Mouse (Mus musculus) kidney, postnatal 25 days (tissue): ENCODE measurements around the gene Phlpp1.

Experiments
- DNase-seq, 2 experiments: peaks; one replicate each; pipeline ENCODE4 v3.0.0; 2021; ENCODE audit warnings: mixed read lengths in 2 of 2

The Phlpp1 gene

DNA sequence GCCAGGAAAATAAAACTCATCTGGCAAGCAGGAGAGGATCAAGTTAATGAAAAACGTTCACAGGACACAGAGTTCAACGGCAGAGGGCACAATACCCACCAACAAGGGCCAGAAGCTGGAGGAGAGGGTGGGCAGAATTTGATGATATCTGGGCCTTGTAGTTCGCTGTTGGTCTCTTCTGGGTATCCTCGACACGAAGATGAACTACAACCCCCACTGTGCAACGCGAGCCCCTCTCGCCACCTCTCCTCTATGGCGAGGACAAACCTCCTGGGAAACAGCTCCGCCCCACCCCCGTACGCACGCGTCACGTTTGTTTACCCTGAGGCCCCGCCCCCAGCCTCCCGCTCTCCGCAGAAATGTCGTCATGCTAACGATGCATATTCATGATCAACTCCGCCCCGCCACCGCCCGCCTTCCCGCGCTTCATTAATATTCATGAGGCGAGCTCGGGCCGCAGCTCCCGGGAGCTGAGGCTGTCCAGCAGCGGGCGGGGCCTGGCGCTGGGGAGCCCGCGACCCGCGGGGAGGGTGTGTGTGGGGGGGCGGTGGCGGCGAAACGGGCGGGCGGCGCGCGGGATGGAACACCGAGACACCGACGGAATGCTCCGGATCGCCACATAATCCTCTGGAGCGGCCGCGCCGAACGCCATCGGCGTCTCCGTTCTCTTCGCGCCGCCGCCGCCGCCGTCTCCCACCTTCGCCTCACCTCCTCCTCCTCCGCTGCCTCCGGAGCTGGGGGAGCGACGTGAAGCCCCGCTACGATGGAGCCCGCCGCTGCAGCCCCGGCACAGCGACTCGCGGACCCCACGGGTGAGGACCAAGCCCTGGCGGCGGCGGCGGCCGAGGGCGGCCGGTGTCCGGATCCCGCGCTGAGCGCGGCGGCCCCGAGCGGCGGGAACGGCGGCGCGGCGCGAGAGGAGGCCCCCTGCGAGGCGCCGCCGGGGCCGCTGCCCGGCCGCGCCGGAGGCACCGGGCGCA lies at the start of gene Phlpp1:
TSS of gene Phlpp1 (plus strand) at position 512 of the 980 bp plus-strand sequence.
- peak; percentile 100 for DNase-seq

DNA sequence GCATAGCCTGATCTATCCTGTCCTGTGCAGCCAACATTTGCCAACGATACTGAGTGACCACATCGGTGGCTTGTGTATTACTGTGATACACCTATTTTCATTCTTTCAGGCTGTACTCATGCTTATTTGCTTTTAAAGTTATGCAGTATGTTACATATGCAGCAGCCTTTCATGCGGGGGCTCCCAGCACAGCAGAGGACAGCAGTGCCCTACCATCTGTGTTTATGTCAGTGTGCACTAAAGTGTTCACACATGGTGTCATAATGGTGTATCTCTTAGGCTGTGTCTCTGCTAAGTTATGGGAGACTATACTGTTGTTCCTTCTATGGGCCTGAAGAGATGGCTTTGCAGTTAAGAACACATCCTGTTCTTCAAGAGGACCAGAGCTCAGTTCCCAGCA lies 45.0 kb upstream of the Phlpp1 start:
- DNase-seq = no peak

DNA sequence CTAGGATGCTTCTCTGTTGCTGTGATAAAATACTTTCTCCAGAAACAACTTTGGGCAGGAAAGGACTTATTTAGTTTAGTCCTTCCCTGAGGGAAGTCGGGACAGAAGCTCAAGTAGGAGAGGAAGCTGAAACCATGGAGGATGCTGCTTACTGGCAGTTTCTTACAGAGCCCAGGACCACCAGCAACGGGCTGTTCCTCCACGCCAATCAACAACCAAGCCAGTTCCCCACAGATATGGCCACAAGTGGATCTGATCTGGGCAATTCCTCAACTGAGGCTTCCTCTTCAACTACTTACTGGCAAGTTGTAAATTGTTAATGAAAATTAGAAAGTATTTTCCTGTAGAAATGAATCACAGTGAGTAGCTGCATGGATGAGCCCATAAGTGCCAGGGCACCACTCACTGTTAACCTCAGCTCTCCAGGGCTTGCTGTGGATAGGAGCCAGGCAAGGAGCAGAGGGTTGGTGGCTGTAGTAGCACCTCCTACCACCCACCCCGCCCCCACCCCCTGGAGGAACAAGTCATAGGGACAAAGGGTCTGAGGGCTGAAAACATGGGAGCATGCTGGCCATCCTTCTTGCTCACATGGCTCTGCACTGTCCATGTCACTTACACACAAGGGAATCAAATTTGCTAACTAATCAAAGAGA lies 39.7 kb upstream of the Phlpp1 start:
- no peak for DNase-seq

DNA sequence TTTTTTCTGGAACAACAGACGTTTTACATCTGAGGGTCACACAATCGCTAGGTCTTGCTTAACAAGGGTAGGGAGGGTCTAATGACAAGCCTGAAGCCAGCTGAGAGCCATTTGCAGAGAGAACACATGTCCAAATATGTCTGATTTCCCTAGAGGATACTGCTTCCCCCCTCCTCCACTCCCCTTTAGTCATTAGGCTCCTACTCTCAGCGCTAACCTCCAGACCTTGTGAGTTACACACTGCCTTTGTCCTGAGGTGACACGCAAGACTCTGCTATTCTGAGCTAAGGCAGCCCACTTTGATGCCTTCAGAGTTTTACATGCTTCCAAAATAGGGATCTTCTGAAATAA lies 39.2 kb upstream of the Phlpp1 start:
- DNase-seq = no peak

DNA sequence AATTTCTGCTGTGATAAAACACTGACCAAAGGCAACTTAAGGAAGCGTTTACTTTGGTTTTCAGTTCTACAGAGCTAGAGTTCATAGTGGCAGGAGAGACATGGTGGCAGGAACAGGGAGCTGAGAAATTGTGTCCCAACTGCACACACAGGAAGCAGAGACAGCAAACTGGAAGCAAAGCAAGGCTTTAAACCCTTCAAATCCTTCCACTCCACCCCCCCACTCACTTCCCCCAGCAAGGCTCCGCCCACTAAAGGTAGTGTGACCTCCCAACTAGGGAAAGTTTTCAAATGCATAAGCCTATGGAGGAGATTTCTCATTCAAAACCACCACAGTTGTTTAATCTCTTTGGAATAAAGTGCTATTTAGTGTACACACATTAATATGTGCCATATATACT lies 32.9 kb upstream of the Phlpp1 start:
- DNase-seq = no peak

DNA sequence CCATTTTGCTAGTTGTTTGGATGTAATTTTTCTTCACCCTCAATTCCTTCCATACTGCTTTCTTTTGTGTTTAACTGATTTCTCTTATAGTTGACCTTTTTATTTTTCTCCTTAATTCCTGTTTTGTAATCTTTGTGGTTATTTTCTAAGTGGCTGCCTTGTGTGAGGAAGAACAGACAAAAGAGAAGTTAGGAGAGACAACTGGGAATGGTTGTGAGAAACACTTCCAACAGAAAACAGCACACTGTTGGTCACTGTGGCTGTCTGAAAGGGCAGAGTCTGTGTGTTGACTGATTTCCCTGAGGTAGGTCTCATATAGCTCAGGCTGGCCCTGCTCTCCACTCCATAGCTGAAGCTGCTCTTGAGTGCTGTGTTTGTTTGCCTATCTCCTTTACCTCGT lies 32.4 kb upstream of the Phlpp1 start:
- no peak for DNase-seq

DNA sequence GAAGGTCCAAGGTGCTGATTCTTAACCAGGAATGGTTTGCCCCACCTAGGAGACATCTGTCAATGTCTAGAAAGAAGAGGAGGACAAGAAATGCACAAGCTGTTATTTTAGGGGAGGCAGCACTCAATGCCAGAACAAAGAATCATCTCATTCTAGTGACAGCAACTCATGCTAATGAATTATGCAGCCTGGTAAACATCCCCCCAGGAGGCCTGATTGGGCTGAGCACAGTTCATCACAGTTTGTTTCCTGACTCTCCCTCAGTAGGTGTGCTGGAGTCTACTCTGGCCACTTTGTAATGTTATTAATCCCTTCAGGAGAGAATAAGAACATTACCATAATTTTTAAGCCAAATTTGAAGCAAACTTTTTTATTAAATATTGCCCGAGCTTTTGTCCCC lies 29.5 kb upstream of the Phlpp1 start:
- DNase-seq = no peak

DNA sequence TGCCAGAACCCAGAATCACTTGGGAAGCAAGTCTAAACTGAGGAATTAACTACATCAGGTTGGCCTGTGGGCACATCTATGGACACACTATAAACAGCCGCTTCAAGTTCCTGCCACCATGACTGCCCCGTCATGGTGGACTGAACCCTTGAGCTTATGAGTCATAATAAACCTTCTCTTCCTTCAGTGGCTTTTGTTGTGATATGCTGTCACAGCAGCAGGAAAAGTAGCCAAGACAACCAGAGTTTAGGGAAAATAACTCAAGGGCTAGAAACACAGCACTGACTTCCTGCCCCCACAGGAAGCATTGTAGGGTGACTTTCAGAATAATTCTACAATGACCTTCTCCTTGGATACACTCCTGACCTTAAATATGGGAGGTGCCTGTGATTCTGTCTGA lies 27.0 kb upstream of the Phlpp1 start:
- no peak for DNase-seq

DNA sequence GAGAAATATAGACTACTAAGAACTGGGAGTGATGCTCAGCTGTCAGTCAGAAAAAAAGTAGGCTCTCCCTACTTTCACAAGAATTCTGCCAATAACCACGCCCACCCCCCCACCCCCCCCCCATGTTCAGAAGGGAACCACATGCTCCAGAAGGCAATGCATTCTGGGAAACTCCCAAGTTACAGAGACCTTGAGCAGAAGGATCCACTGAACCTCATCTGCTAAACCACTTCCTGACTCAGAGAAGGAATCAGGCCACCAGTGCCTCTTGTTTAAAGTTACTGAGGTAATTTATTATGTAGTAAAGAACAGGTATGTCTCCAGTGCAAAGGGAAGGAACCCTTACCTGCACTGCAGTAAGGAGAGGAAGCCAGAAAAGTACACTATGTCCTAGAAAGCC lies 26.5 kb upstream of the Phlpp1 start:
- DNase-seq = no peak

DNA sequence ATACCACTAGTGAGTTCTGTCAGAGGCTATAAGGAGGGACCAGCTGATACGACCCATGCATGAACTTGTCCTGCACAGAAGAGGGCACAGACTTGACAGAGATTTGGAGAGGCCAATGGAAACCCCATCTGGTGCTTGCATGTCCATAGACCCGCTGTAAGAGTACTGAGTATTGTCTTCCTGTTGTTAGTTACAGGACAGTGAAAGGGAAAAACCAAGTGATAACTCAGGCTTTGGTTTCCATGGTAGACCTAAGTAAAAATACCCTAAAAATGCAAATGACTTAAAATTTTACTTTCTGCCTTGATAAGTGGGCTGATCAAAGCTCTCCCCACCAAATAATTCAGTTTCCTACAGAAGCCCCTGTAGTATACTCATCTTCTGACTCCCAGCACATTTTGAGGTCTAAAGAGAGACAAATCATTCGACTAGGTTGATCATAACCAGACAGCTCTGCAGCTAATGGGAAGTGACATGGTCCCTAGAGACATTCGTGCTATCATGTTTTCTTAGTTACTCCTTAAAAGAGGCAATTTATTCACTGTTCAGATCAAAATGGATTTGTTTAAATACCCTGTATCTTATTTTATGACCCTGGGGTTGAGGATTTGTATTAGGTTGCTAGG lies 25.9 kb upstream of the Phlpp1 start:
- no peak for DNase-seq

DNA sequence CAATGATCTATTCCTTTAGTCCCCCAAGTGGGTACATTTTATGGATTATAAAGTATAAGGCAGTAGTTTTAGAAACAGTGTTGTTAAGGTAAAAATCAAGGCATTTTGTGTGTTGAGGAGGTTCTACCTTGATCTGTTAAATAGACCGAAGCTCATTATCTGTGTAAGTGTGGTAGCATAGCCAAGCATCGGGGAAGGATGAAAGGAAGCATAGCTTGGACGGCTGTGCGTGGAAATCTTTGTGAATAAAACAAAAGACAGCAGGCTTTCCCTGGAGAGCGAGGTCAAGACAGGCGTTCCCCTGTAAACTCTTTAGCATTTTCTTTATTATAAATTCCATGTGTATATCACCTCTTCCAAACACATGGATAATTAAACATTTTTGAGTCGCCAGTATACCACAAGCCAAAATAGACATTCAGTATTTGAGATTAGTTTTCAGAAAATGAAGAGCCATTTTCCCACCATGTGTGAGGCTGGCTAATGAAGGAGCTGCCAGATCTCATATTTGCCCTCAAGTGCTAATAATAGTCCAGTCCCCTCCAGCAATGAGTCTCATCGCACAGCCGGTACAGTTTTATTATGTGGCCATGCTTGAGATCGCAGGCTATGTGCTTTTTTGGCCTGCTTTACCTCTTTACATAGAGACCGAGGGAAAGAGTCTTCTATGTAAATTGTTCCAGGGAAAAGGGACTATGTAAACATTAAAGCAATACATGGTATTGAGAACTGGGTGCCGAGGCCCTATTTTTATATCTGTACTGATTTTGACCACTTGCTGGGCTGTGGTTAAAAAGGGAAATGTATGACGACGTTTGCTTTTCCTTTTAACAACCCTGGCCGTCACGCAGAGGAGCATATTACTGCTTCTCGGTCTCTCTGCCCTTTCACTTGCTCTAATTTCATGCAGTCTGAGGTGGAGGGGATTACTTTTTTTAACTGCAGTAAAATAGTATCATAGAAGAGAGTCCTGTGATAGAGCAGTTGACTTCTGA lies 22.9 kb upstream of the Phlpp1 start:
- no peak for DNase-seq

DNA sequence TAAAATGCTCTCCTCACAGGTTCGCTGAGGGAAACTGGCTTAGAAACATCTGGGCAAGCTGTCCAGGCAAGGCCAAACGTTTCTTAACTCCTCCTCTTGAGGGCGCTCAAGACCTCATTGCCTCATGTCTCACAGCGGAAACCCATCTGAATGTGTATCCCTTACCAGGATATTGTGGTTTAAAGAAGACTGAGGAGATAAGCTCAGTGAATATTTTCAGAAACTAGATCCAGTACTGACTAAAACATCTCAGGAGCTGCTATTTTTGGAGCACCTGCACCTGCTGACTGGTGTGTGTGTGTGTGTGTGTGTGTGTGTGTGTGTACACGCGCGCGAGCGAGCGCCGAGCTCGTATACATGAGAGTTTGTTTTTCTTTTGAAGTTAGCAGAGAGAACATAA lies 19.7 kb upstream of the Phlpp1 start:
- DNase-seq = peak; percentile 43 to 53

DNA sequence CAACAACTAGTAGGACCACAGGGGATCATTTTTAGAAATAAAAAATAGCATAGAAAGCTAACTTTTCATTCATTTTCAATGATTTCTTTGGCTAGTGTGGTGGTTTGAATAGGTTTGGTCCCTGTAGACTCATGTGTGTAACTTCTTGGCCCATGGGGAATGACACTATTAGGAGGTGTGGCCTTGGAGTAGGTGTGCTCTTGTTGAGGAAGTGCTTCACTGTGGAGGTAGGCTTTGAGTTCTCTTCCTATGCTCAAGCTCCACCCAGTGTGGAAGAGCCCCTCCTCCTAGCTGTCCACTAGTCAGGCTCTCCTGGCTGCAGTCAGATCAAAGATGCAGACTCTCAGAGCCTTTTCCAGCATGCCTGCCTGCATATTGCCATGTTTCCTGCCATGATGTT lies 18.8 kb upstream of the Phlpp1 start:
- no peak for DNase-seq

DNA sequence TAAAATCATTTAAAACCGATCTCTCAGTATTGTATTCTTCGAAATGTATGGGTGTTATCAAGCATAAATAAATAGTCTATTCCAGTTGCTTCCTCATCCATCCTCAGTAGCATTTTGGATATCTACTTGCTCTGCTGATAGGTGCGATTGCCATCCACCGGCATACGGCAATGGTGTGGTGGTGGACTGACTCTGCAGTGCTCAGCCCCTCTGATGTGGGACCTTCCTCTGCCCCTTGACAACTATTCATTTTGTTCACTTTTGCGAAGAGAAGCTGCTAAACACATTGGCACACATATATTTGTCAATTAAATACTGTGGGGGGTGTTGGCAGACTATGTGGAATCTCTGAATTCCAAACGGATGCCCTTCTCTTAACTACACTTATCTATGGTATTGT lies 17.0 kb upstream of the Phlpp1 start:
- no peak for DNase-seq

DNA sequence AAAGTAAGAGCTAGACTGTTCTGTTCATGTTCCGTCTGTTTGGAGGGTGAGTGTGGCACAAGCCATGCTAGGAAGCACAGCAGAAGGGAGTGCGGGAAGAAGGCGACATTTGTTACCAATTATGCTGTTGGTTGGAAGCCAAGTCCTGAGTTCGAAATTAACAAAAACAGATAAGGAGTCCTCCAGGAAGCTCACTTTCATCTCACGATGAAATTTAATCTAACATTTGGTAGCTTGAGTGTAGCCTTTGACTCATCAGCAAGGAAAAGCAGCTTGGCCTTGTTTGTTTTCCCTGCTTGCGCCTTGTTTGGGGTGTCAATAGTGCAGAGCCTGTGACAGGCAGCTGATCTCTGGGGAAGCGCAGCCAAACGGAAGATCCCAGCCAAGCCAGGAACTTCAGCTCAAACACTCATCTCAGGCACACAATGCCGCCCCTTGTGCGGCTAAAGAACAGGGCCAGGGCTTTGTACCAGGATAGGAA lies 16.4 kb upstream of the Phlpp1 start:
- DNase-seq = peak; percentile 17 to 44

DNA sequence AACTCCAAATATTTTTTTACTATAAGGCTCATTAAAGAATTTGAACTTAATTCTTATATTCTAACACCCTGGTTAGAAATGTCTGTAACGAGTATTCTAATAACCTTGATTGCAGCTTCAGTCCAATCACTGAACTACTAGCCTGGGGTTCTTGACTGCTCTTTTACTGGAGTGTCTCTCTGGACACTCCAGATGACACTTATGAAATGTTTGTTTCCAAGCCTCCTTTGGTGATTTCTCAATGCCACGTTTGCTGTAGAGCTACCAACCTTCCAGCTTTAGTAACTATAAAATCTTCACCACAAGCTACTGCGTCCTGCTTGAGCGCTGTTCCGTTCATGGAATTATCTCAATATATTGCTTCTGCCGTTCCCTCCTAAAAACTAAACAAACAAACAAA lies 15.8 kb upstream of the Phlpp1 start:
- DNase-seq = no peak

DNA sequence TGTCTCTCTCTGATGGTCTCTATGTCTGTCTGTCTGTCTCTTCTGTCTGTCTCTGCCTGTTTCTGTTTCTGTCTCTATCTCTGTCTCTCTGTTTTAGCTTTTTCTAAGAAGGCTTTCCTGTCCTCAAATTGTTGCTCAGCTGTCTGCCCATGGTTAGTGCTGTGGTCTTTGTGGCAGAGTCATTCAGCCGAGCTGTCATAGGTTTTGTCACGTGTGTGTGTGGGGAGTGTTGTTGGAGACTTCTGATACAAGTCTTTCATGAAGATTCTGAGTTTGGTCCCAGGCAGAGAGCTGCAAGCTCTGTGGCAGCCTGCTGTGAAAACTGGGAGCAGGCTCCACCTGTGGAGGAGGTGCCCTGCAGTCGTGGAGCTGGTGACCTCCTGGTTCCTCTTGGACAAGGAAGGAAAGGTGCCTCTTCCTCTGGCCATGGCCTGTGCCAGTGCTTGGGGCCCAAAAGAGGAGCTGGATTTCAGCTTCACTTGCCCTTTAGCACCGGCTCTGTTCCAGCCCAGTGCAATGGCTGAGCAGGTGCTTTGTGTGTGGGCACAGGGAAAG lies 13.5 kb upstream of the Phlpp1 start:
- DNase-seq = no peak

DNA sequence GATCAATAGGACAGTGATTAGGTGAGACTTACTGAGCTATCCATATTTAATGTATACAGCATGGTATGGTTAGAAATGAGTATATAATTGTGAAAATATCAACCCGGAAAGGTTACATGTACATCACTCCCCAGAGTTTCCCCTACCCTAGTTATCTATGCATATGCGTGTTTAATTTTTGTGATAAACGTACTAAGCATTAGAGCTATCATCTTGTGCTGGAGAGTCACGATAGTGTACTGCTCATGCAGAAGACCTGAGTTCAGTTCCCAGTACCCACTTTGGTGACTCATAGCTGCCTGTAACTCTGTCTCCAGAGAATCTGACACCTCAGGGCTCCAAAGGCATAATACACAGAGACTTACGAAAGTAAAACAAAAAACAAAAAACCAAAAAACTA lies 11.9 kb upstream of the Phlpp1 start:
- DNase-seq = no peak

DNA sequence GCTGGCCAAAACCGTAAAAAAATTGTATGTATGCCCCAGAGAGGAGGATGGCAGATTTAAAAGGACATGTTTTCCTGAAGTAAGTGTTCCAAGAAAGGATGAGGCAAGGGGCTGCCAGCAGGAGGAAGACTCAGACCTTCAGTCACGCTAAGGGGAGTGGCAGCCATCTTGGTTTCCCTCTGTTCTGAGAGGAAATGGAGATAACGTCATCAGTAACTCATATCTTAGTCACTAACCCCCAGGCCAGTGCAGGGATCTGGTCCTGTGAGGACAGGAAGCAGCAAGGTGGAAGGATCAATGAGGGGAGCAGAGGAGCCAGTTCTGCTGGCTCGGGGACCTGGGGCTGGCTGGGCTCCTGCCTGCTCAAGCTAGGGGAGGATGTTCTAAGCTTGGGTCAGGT lies 10.6 kb upstream of the Phlpp1 start:
- DNase-seq = no peak

DNA sequence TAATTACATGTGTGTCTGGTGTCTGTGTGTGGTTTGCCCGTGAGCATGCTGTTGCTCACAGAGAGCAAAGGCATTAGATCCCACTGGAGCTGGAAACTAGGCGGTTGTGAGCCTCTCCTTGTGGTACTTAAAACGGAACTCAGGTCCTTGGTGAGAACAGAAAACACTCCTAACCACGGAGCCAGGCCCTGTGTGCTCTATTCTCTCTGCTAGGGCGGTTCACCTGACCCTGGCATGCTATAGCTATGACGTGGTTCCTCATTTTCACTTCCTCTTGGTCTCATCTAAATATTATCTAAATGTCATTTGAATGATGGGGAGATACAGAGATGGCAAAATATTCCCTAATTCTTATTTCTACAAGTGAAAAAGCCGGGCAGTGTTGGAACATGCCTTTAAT lies 9.0 kb upstream of the Phlpp1 start:
- DNase-seq = no peak

DNA sequence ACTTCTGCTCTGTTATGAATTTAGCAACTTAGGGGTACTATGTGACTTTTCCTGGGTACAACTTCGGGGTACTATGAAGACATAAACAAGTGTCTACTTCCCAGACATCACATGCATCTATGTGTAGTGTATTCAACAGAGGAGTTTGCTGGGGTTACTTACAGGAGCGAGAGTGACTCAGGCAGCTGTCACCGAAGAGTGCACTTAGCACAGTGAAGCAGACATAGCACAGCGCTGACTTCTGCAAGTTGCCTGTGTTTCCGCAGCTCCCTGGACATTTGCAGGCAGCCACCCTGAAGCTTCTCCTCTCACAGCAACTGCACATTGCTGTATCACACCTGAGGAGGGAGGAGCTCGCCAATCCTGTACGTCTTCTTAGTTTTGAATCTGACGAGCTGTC lies 8.2 kb upstream of the Phlpp1 start:
- DNase-seq = no peak

DNA sequence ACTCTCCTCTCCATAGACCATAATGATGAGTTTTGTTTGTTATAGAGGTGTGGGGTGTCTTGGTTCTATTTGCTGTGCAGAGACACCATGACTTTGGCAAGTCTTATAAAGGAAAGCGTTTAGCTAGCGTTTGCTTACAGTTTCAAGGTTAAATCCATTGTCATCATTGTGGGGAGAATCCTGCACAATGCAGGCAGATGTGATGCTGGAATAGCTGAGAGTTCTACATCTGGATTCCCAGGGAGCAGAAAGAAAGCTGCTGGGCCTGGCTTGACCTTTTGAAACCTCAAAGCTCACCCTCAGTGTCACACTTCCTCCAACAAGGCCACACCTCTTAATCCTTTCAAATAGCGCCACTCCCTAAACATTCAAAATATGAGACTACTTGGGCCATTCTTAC lies 7.4 kb upstream of the Phlpp1 start:
- no peak for DNase-seq
